Mouse (Mus musculus) urinary bladder, postnatal 36 days (tissue): ENCODE results near the gene B4galt7.
"Not testable (repeated sequence)": the region's sequence is repeated elsewhere in the genome, so short reads cannot be mapped to it uniquely, and the experiment has no call there.

Source experiments
- DNase-seq, 2 experiments: peaks; one replicate each; pipeline ENCODE4 v3.0.0; 2022; ENCODE audit warnings: low spot score in 2 of 2, mixed read lengths in 1 of 2

The B4galt7 gene

GRCm38 (mm10) chr13:55596802-55597201 is 2.9 kb upstream of the B4galt7 start:
- DNase-seq = no peak

GRCm38 (mm10) chr13:55600657-55601056 is 961 bp downstream of the B4galt7 start:
- no peak for DNase-seq

- peak; percentile 68 to 71 for DNase-seq
Measured at GRCm38 (mm10) chr13:55601611-55602010, 1.9 kb downstream of the B4galt7 start.

GRCm38 (mm10) chr13:55604606-55605005 is 4.9 kb downstream of the B4galt7 start:
- no peak for DNase-seq

GRCm38 (mm10) chr13:55606899-55607623 is 7.4 kb downstream of the B4galt7 start:
- no peak for DNase-seq

- DNase-seq = no peak
Measured at GRCm38 (mm10) chr13:55607624-55608006, 7.9 kb downstream of the B4galt7 start.

- no peak for DNase-seq
Measured at GRCm38 (mm10) chr13:55611996-55612395, 12.3 kb downstream of the B4galt7 start.

GRCm38 (mm10) chr13:55613471-55613870 is 13.8 kb downstream of the B4galt7 start:
- no peak for DNase-seq

- DNase-seq = no peak
Measured at GRCm38 (mm10) chr13:55619328-55619727, 19.6 kb downstream of the B4galt7 start.

GRCm38 (mm10) chr13:55620275-55620674 is 20.6 kb downstream of the B4galt7 start:
- no peak for DNase-seq

- DNase-seq = not testable (repeated sequence)
Measured at GRCm38 (mm10) chr13:55622156-55622648, 22.5 kb downstream of the B4galt7 start.

GRCm38 (mm10) chr13:55622649-55623541 is 23.2 kb downstream of the B4galt7 start, which contains the start of gene Caml:
Gene Caml (plus strand): TSS chr13:55623005.
- DNase-seq = peak; percentile 86 to 88

- DNase-seq = peak; percentile 78 to 84
Measured at GRCm38 (mm10) chr13:55634639-55635127, 35.0 kb downstream of the B4galt7 start, which contains the start of gene Ddx46. Gene Ddx46 (plus strand): TSS chr13:55635027.

GRCm38 (mm10) chr13:55635146-55635571 is 35.5 kb downstream of the B4galt7 start:
- no peak for DNase-seq

- no peak for DNase-seq
Measured at GRCm38 (mm10) chr13:55636185-55636983, 36.7 kb downstream of the B4galt7 start.

GRCm38 (mm10) chr13:55640480-55640879 is 40.8 kb downstream of the B4galt7 start:
- DNase-seq = peak; percentile 61 to 75

- no peak for DNase-seq
Measured at GRCm38 (mm10) chr13:55644525-55644924, 44.8 kb downstream of the B4galt7 start.

- DNase-seq = no peak
Measured at GRCm38 (mm10) chr13:55650098-55650497, 50.4 kb downstream of the B4galt7 start.

- DNase-seq = no peak
Measured at GRCm38 (mm10) chr13:55650980-55651379, 51.3 kb downstream of the B4galt7 start.
